Mouse (Mus musculus) myocyte (in vitro differentiated cells): ENCODE measurements around the gene Aatk. TPM values are rescaled to one million over a fixed set of nuclear protein-coding genes. Genes with fewer than 3 reads are reported as not detected.
A peak's percentile ranks its signal among the peaks of the same experiment; 100 is the strongest.

Experiments
- H3K27me3 ChIP-seq: one replicate; pipeline ENCODE4 v1.6.1; 2011; ENCODE audit not compliant: control insufficient read depth, insufficient read depth, insufficient read length
- H3K36me3 ChIP-seq: one replicate; pipeline ENCODE4 v1.6.1; 2011; ENCODE audit not compliant: control insufficient read depth, insufficient read depth
- H3K4me2 ChIP-seq: one replicate; pipeline ENCODE4 v1.6.1; 2011; ENCODE audit warnings: low read depth, control low read depth
- H3K4me3 ChIP-seq: one replicate; pipeline ENCODE4 v1.5.1; 2011; ENCODE audit warnings: mild to moderate bottlenecking, control low read depth, moderate library complexity
- H3K79me2 ChIP-seq: one replicate; pipeline ENCODE4 v1.6.1; 2011; ENCODE audit not compliant: control insufficient read depth, insufficient read depth
- H3ac ChIP-seq: one replicate; pipeline ENCODE4 v1.6.1; 2011; ENCODE audit not compliant: control insufficient read depth, insufficient read length
- CEBPB ChIP-seq: IDR thresholded peaks from 2 replicates; pipeline ENCODE4 v1.6.1; 2011; ENCODE audit warnings: mild to moderate bottlenecking, moderate library complexity; ENCODE audit not compliant: poor library complexity, insufficient read depth, severe bottlenecking
- E2F4 ChIP-seq: IDR thresholded peaks from one replicate; pipeline ENCODE4 v1.6.1; 2011; ENCODE audit warnings: mild to moderate bottlenecking, control low read depth, moderate library complexity; ENCODE audit not compliant: insufficient read depth
- MAX ChIP-seq: IDR thresholded peaks from one replicate; pipeline ENCODE4 v1.6.1; 2011; ENCODE audit warnings: low read depth, mild to moderate bottlenecking, control low read depth
- MYOD1 ChIP-seq, 3 experiments: IDR thresholded peaks; one replicate each; pipeline ENCODE4 v1.6.1; 2011; ENCODE audit warnings: control low read depth in 2 of 3, low read depth in 2 of 3, mild to moderate bottlenecking in 2 of 3, moderate library complexity in 1 of 3; ENCODE audit not compliant: insufficient read length in 2 of 3, control insufficient read depth in 1 of 3
- MYOG ChIP-seq, 3 experiments: IDR thresholded peaks; one replicate each; pipeline ENCODE4 v1.6.1; 2011; ENCODE audit warnings: control low read depth in 2 of 3, low read depth in 2 of 3, mild to moderate bottlenecking in 2 of 3; ENCODE audit not compliant: insufficient read length in 2 of 3, control insufficient read depth in 1 of 3, insufficient read depth in 1 of 3
- POLR2A ChIP-seq: IDR thresholded peaks from one replicate; pipeline ENCODE4 v1.6.1; 2011; ENCODE audit warnings: low read depth, mild to moderate bottlenecking, control low read depth, moderate library complexity; ENCODE audit not compliant: insufficient read length
- POLR2AphosphoS2 ChIP-seq: IDR thresholded peaks from one replicate; pipeline ENCODE4 v1.6.1; 2011; ENCODE audit warnings: low read depth, control low read depth; ENCODE audit not compliant: insufficient read length
- REST ChIP-seq: IDR thresholded peaks from one replicate; pipeline ENCODE4 v1.6.1; 2011; ENCODE audit warnings: mild to moderate bottlenecking, control low read depth, moderate library complexity; ENCODE audit not compliant: insufficient read depth, insufficient read length
- SRF ChIP-seq: IDR thresholded peaks from one replicate; pipeline ENCODE4 v1.6.1; 2011; ENCODE audit warnings: low read depth; ENCODE audit not compliant: control insufficient read depth, insufficient read length
- TCF12 ChIP-seq: IDR thresholded peaks from one replicate; pipeline ENCODE4 v1.6.1; 2011; ENCODE audit warnings: mild to moderate bottlenecking, control low read depth; ENCODE audit not compliant: poor library complexity, insufficient read depth, severe bottlenecking
- TCF3 ChIP-seq: IDR thresholded peaks from one replicate; pipeline ENCODE4 v1.6.1; 2011; ENCODE audit warnings: low read depth, control low read depth; ENCODE audit not compliant: insufficient read length
- USF1 ChIP-seq: IDR thresholded peaks from one replicate; pipeline ENCODE4 v1.6.1; 2011; ENCODE audit warnings: low read depth, mild to moderate bottlenecking, control low read depth, moderate library complexity
- polyA plus RNA-seq: library from polyadenylated mRNA; unstranded; fragments of >200 nt; fragmentation: generic; extraction: Trizol; gene quantifications from one replicate; pipeline ENCODE4 v1.2.1, GENCODE M21; 2012; ENCODE audit warnings: missing spikeins

The Aatk gene
- polyA plus RNA-seq, 1 experiment, result 0.26 TPM

GRCm38 (mm10) chr11:119997351-119997750 is 49.6 kb downstream of the Aatk start:
- Histone ChIP-seq H3K27me3 (no peaks in the 10 kb centered on the region), H3K4me2 (no peak overlapping the region), H3K4me3 (no peak overlapping the region), H3K79me2 (no peaks in the 10 kb centered on the region), H3K36me3 (peaks cover 14% of the 10 kb centered on the region), H3ac (no peak overlapping the region)
- no peak for TF ChIP-seq REST
- no peak for TF ChIP-seq MYOG (IDR thresholded peaks at IDR 0.05; ENCODE audit: control insufficient read depth in 1 of 3, insufficient read depth in 1 of 3, insufficient read length in 2 of 3, low read depth in 2 of 3)
- TF ChIP-seq TCF12, result no peak
- TF ChIP-seq MYOD1 (IDR thresholded peaks at IDR 0.05; ENCODE audit: control insufficient read depth in 1 of 3, insufficient read length in 2 of 3, low read depth in 2 of 3), result no peak
- TF ChIP-seq SRF, result no peak
- TF ChIP-seq E2F4, result no peak
- no peak for TF ChIP-seq MAX
- no peak for TF ChIP-seq POLR2A
- TF ChIP-seq USF1, result no peak
- no peak for TF ChIP-seq CEBPB
- no peak for TF ChIP-seq POLR2AphosphoS2
- TF ChIP-seq TCF3, result no peak

- Histone ChIP-seq H3K79me2 (peaks cover 6% of the 10 kb centered on the region), H3K27me3 (no peaks in the 10 kb centered on the region), H3K4me3 (no peak overlapping the region), H3K36me3 (peaks cover 14% of the 10 kb centered on the region), H3K4me2 (peak overlapping the region; percentile 75), H3ac (no peak overlapping the region)
- TF ChIP-seq TCF3 (peak; percentile 25), POLR2AphosphoS2 (peak; percentile 16), MYOG (IDR thresholded peaks at IDR 0.05; ENCODE audit: control insufficient read depth in 1 of 3, insufficient read depth in 1 of 3, insufficient read length in 2 of 3, low read depth in 2 of 3) (peak in 2 of 3 experiments; percentile 62 to 91), REST (no peak), MYOD1 (IDR thresholded peaks at IDR 0.05; ENCODE audit: control insufficient read depth in 1 of 3, insufficient read length in 2 of 3, low read depth in 2 of 3) (peak in 2 of 3 experiments; percentile 81 to 84), TCF12 (peak; percentile 6)
Measured at GRCm38 (mm10) chr11:119991338-119991678, 55.7 kb downstream of the Aatk start.

- Histone ChIP-seq H3ac (no peak overlapping the region), H3K36me3 (peaks cover 14% of the 10 kb centered on the region), H3K4me2 (peak overlapping the region; percentile 75), H3K27me3 (no peaks in the 10 kb centered on the region), H3K79me2 (peaks cover 6% of the 10 kb centered on the region), H3K4me3 (no peak overlapping the region)
- TF ChIP-seq SRF (no peak), MAX (no peak), POLR2A (no peak)
Measured at GRCm38 (mm10) chr11:119990658-119991337, 56.2 kb downstream of the Aatk start.

GRCm38 (mm10) chr11:119989115-119989564 is 57.8 kb downstream of the Aatk start:
- H3K36me3 ChIP-seq, result peaks cover 9% of the 10 kb centered on the region
- H3ac ChIP-seq, result no peak overlapping the region
- peak overlapping the region; percentile 75 for H3K4me2 ChIP-seq
- peaks cover 6% of the 10 kb centered on the region for H3K79me2 ChIP-seq
- H3K27me3 ChIP-seq, result no peaks in the 10 kb centered on the region
- no peak overlapping the region for H3K4me3 ChIP-seq
- TF ChIP-seq SRF (no peak), CEBPB (peak; percentile 62)

- H3K4me2 ChIP-seq, result peak overlapping the region; percentile 65
- TF ChIP-seq REST, result no peak
- peak; percentile 84 for TF ChIP-seq USF1
- no peaks in the 10 kb centered on the region for H3K27me3 ChIP-seq
- peaks cover 6% of the 10 kb centered on the region for H3K79me2 ChIP-seq
- H3ac ChIP-seq, result no peak overlapping the region
- peaks cover 4% of the 10 kb centered on the region for H3K36me3 ChIP-seq
- no peak overlapping the region for H3K4me3 ChIP-seq
Measured at GRCm38 (mm10) chr11:119988391-119988790, 58.6 kb downstream of the Aatk start.

GRCm38 (mm10) chr11:119987876-119988275 is 59.1 kb downstream of the Aatk start:
- no peak for TF ChIP-seq MYOD1 (IDR thresholded peaks at IDR 0.05; ENCODE audit: control insufficient read depth in 1 of 3, insufficient read length in 2 of 3, low read depth in 2 of 3)
- no peak for TF ChIP-seq CEBPB
- TF ChIP-seq REST, result no peak
- Histone ChIP-seq H3K79me2 (peaks cover 6% of the 10 kb centered on the region), H3K27me3 (no peaks in the 10 kb centered on the region), H3K36me3 (no peaks in the 10 kb centered on the region), H3ac (no peak overlapping the region), H3K4me2 (no peak overlapping the region), H3K4me3 (no peak overlapping the region)
